Mouse (Mus musculus) ovary, postnatal 14 days (tissue): ENCODE measurements around the gene Pfdn4.

Experiments used
- DNase-seq: peaks from one replicate; pipeline ENCODE4 v3.0.0; 2022; ENCODE audit warnings: low spot score

Pfdn4 gene

DNA sequence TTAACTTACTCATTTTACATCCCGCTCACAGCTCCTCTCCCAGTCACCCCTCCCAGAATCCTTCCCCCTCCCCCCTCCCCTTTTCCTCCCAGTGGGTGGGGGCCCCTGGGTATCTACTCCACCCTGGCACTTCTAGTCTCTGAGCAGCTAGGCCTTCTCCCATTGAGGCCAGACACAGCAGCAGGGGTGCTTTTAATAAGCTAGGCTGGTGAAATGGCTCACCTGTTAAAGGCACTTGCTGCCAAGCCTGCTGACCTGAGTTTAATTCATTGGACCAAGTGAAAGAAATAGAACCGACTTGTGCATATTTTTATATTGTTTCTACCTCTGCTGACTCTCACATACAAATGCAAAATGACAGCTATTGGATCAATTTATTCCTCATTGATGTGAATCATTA is 52.9 kb downstream of the Pfdn4 start:
- DNase-seq: no peak

GRCm38 (mm10) chr2:170550240-170550639 is 54.0 kb downstream of the Pfdn4 start:
- no peak for DNase-seq

DNA sequence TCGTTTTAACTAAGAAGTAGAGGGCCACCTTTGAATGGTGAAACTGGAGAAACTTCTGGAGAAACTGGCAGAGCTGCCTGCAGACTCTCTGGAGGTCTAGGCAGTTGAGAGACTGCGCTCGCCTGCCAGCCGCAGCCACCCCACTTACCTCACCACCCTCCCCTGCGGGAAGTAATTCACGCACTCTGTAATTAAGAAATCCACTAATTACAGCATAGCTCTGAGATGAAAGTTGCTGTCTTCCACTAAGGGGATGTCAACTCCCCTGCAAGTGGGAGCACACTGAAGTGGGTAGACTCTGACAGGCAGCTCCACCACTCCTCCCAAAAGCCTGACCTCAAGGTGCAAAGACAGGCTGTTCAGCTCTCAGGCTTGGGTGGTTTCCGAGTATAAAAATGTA is 55.9 kb downstream of the Pfdn4 start:
- no peak for DNase-seq

DNA sequence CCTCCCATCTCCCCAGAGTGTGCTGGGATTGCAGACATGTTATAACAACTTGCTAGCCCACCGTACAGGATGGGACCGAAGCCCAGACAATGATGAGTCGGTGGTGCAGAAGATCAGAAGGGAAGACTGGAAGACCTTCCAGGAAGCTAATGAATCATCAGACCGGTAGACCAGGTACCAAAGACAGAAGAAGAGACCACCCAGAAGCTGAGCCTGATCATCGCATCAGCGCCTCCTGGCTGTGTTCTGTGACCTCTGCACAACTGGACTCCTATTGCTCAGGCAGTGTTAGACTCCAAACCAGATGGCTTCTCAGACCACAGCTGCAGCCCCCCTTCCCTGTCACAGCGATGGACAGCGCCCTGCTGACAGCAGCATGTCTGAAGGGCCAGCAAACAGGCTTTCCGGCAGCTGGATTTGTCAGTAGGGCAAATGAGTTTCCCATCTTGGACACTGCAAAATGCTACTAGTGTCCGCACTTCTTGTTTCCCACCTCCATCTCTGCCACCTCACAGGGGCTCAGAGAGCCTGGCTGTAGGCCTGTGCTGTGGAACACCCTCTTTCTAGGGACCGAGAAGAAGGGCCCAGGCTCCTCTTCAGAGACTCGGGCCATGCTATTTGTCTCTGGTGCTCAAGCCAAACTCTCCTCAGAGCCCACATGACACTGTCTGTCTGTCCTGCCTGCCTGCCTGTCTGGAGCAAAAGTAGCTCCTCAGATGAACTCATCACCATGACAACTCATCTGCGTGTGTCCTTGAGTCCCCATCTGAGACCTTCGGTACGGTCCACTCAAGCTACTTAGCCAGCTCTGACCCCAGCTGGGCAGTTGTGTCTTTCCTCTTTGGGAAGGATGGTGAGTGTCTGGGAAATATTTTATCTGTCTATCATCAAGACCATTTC is 68.0 kb downstream of the Pfdn4 start:
- no peak for DNase-seq

DNA sequence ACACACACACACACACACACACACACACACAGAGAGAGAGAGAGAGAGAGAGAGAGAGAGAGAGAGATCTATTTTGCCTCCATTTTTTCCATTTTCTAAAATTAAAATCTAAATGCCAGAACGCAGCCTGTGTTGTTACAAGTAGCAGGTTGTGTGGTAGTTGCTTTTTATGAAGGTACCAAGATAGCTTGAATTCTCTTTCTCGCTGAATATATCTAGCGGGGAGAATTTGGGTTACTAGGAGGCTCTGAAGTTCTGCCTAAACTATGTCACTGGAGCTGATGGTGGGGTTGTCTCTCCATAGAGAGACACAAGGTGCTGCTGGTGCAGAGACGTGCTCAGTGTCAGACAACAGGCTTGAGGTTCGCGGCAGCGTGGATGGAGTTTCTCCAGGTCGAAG is 68.8 kb downstream of the Pfdn4 start:
- DNase-seq: no peak
